Mouse (Mus musculus) liver (tissue): ENCODE data around the gene Kif1bp.
A peak's percentile ranks its signal among the peaks of the same experiment; 100 is the strongest.
"Not testable (repeated sequence)": the region's sequence is repeated elsewhere in the genome, so short reads cannot be mapped to it uniquely, and the experiment has no call there.

Experiments used
- DNase-seq: peaks from one replicate; pipeline ENCODE4 v3.0.0-alpha.2; 2020; ENCODE audit warnings: mixed read lengths

Gene Kif1bp

DNA sequence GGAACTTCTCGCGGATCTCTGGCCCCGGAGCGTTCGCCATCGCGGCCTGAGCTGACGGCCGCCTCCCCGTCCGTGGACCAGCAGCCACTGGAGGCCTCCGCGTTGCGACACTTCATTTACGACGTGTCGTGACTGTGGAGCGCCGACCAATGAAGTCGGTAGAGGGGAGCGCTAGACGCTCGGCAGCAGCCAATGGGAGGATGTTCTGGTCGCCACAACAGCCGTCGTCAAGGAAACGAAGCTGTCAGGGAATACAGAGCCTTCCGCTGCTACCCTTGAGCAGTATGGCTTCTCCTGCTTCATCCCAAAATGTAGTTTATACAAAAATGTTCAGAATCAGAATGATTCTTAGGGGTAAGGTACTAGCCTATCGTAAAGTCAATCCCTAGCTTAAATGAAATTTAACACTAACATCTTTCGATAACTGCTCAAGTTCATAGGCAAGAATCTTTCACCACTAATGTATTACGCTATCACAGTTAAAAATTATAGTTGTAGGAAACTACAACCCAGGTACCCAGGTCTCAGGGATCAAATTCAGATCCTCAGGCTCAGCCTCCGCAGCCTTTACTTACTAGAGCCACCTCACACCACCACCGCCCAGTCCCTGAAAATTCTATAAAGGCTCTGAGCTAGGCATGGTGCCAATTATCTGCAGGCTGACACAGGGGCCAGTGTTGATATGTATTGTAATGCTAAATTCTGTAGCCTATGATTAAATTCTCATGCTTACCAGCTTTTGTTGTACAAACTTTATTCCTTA is at the start of gene Kif1bp:
Gene Kif1bp (minus strand): TSS at position 120 of the 763 bp plus-strand sequence.
- DNase-seq = peak; percentile 95

- DNase-seq = no peak
These were observed 25.9 kb upstream of the Kif1bp start for GRCm38 (mm10) chr10:62604161-62604560.

- DNase-seq = no peak
These were observed 25.2 kb upstream of the Kif1bp start for GRCm38 (mm10) chr10:62603233-62604030.

- DNase-seq = peak; percentile 89
These were observed 24.2 kb upstream of the Kif1bp start, which contains the start of gene Ddx21 for GRCm38 (mm10) chr10:62602177-62603040. Ddx21 (minus strand) TSS chr10:62602281.

GRCm38 (mm10) chr10:62601833-62602176 is 23.5 kb upstream of the Kif1bp start:
- no peak for DNase-seq

DNA sequence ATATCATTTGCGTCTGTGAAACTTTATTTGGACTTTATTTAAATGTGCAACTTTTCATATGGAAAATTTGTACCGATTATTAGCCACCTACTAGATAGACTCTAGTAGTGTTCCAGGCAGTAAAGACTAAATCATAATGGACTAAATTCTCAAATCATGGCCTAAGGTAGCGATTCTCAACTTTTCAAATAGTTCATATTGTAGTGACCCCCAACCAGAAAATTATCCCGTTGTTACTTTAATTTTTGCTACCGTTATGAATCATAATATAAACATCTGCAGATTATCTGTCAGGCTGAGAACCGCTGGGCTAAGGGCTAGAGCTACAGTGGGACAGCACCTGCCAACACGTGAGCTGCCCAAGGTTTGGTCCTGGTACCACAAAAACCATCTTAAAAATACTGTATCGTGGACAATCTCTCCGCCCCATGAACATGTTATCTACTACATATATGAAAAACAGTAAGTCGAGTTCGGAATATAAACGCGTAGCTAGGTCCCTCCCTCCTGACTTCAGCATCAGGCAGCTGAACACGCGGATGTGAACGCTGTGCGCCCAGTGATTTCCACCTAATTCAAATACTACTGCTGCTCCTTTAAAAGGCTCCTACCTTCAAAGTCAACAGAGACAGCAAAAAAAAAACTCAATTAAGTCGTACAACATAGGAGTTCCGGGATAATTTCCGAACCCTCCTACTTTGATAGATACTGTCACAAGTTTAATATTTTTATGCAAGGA is 23.0 kb upstream of the Kif1bp start:
- peak; percentile 25 for DNase-seq

DNA sequence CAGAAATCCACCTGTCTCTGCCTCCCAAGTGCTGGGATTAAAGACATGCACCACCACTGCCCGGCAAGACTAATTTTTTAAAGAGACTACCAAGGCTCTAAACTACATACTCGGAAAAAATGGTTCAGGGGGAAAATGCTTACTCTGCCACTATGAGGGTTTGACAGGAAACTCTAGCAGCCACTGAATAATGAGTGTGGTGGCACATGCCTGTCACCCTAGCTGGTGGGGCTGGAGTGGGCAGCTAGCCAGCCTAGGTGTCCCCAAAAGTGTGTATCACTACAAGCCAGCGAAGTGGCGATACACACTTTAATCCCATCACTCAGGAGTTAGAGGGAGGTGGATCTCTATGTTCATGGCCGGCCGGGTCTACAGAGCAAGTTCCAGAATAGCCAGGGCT is 21.8 kb upstream of the Kif1bp start:
- DNase-seq = no peak

- DNase-seq = not testable (repeated sequence)
These were observed 21.1 kb upstream of the Kif1bp start for GRCm38 (mm10) chr10:62599311-62599710.

DNA sequence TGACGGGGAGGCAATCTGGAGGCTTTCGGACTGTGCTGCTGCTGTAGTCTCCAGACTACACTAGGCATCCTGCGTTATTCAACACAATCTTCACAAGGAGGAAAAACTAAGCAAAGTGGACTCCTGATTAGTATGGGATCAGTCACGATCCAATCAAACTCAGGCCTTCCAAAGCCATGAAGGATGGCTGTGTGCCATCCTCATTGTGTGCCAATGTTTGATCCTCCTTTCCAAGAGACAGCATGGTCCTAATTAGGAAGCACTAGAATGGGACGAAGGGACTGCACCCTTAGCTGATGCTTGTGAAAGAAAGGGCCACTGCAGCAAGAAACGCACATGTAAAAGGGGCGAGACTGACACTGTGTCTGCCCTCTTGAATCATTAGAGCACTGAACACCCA is 14.2 kb upstream of the Kif1bp start:
- DNase-seq = no peak

DNA sequence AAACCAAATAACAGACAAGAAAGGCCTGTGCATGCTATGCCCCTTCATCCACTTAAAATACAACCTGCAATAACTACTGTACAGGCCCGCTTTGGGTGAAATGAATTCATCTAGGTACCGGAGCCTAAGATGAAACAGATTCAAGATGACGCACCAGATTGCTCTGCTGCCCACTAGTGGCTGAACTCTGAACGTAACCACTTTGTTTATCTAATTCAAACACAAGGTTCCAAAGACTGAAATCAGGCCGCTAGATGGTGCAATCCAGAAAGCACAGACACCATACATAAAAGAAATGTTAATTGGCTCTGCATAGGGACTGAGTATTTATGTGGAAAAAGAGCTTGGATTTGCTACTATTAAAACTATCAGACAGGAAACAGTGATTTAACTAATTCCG is 11.9 kb upstream of the Kif1bp start:
- peak; percentile 81 for DNase-seq

DNA sequence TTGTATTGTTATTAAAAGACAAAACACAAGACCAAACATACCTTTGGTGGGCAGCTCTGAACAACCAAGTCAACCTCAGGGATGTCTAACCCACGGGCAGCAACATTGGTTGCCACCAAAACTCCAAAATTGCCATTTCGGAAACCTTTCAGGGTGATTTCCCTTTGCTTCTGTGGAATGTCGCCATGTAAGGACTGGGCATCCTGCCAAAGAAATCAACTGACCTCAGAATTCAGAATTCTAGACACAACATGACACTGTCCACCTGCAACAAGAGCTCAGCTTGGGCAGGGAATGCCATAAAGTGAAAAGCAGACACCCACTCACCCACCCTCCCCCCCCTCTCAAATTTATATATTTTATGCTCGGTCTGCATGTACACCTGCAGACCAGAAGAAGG is 10.4 kb upstream of the Kif1bp start:
- no peak for DNase-seq

DNA sequence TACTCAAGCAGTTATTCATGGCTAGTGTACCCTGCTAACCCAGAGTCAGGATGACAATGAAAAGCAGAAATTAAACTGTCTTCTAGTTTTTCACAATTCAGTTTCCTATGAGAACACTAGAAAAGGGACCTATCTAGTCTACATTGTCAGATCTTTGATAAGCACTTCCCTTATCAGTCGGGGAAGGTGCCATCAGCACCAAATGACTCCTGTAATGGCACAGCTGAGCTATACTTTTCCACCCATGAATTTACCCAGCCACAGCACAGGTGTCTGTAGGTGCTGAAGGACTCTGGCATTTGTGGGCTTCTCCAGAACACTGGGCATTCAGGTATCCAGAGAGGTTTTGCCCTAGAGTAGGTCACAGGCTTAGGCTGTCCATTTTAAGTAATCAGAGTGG is 5.0 kb upstream of the Kif1bp start:
- no peak for DNase-seq

GRCm38 (mm10) chr10:62582701-62583100 is 4.4 kb upstream of the Kif1bp start:
- no peak for DNase-seq

GRCm38 (mm10) chr10:62582263-62582662 is 4.0 kb upstream of the Kif1bp start:
- DNase-seq = no peak

GRCm38 (mm10) chr10:62579129-62579528 is 872 bp upstream of the Kif1bp start:
- DNase-seq = not testable (repeated sequence)

GRCm38 (mm10) chr10:62577673-62578337 is 452 bp downstream of the Kif1bp start:
- DNase-seq = no peak

DNA sequence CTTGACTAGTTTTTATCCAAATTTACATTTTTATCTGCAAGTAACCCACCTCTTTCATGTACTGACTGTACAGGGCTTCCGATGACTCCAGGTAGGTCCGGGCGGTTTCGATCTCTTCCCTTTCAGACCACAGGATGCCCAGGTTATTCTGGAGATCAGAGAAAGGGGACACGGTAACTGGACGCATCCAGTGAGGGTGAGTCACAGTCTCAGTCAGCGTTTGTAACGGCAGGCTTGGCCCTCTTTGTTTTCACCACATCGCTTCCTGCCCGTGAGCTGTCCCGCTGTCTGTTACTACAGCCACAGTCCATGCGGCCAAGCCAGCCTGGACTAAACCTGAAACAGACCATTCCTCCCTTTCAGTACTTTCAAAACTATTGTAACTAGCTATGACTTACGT is 3.3 kb downstream of the Kif1bp start:
- DNase-seq = no peak

GRCm38 (mm10) chr10:62570126-62570871 is 8.0 kb downstream of the Kif1bp start:
- DNase-seq = no peak

DNA sequence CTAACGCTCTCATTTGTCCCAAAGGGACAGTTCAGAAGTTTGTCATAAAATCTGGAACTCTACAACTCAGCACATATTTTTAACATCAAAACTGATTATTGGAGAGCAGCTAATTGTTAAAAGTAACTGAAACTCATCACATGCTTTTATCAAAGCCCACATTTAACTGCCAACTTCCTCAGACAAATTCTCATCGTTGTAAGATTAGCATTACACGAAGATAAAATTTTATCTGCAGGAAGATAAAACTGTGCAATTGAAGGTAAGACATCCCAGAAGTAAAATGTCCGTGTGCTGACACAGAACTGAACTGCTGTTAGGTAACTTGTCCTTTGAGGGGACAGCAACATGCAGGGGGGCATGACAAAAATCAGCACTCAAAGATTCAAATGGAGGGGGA is 9.4 kb downstream of the Kif1bp start:
- no peak for DNase-seq

DNA sequence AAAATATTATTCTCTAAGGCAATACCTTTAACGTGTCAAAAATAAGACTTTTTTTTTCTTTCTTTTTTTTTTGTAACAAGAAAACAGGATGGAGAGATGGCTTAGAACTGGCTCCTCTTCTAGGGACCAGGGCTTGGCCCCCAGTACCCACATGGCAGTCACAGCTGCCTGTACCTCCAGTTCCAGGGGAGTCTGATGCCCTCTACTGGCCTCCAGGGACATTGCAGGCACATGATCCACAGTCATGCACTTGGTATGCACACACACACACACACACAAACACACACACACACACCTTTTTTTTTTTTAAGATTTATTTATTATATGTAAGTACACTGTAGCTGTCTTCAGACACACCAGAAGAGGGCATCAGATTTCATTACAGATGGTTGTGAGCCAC is 20.5 kb downstream of the Kif1bp start:
- DNase-seq = peak; percentile 40

GRCm38 (mm10) chr10:62556558-62556901 is 21.7 kb downstream of the Kif1bp start:
- DNase-seq = no peak
